Mouse (Mus musculus) liver, postnatal 0 days (tissue): ENCODE measurements at regions not wholly inside any gene's neighbourhood (a gene's known extent, or its start where the extent isn't known, plus 50 kb on each side); places are given as distances from the start of the nearest gene placed in this dataset.
A peak's percentile ranks its signal among the peaks of the same experiment; 100 is the strongest.

Source experiments
- ATAC-seq: fragments of 200-750 bp; cut with Nextera tagmentation; 2 replicates; pipeline ENCODE4 v1.8.0; 2017; ENCODE audit warnings: mild to moderate bottlenecking, moderate library complexity
- DNase-seq: peaks from one replicate; pipeline ENCODE4 v3.0.0-alpha.2; 2016
- H3K27ac ChIP-seq: fragments of 300-500 bp; sonication (generic); 2 replicates; pipeline ENCODE4 v1.5.1; 2014; ENCODE audit warnings: antibody characterized with exemption, moderate library complexity, mild to moderate bottlenecking, low read depth
- H3K27me3 ChIP-seq: fragments of 300-500 bp; sonication (generic); 2 replicates; pipeline ENCODE4 v1.6.1; 2014; ENCODE audit warnings: low read length, control low read depth, mixed read lengths; ENCODE audit not compliant: insufficient read depth
- H3K36me3 ChIP-seq: fragments of 300-500 bp; sonication (generic); replicated peaks from 2 replicates; pipeline ENCODE4 v1.6.1; 2014; ENCODE audit warnings: mild to moderate bottlenecking, control low read depth, low read length, moderate library complexity, mixed read lengths; ENCODE audit not compliant: insufficient read depth
- H3K4me1 ChIP-seq: fragments of 300-500 bp; sonication (generic); 2 replicates; pipeline ENCODE4 v1.6.1; 2014; ENCODE audit warnings: antibody characterized with exemption, mild to moderate bottlenecking, control low read depth; ENCODE audit not compliant: insufficient read depth
- H3K4me2 ChIP-seq: fragments of 300-500 bp; sonication (generic); 2 replicates; pipeline ENCODE4 v1.6.1; 2014; ENCODE audit warnings: low read depth, mild to moderate bottlenecking, low read length, moderate library complexity, mixed read lengths
- H3K4me3 ChIP-seq: fragments of 300-500 bp; sonication (generic); 2 replicates; pipeline ENCODE4 v1.5.1; 2014; ENCODE audit warnings: low read depth, low read length
- H3K9ac ChIP-seq: fragments of 300-500 bp; sonication (generic); replicated peaks from 2 replicates; pipeline ENCODE4 v1.6.1; 2014; ENCODE audit warnings: mild to moderate bottlenecking, moderate library complexity
- H3K9me3 ChIP-seq: fragments of 300-500 bp; sonication (generic); 2 replicates; pipeline ENCODE4 v1.6.1; 2016; ENCODE audit warnings: mild to moderate bottlenecking, control low read depth, low read length, mixed read lengths
- CTCF ChIP-seq: sonication (generic); IDR thresholded peaks from 2 replicates; pipeline ENCODE4 v1.5.1; 2016; ENCODE audit warnings: antibody characterized with exemption, low read depth
- EP300 ChIP-seq: IDR thresholded peaks from 2 replicates; pipeline ENCODE4 v1.6.1; 2016; ENCODE audit warnings: antibody characterized with exemption, low read depth, mild to moderate bottlenecking
- WGBS: fragments of 180-500 bp; shearing (Covaris S2); extraction: QIAGEN DNeasy Blood & Tissue Kit; methylation state at CpG from one replicate; pipeline ENCODE4 v1.1.7; 2014; ENCODE audit not compliant: insufficient replicate concordance; 5-methylcytosine and 5-hydroxymethylcytosine counted together

GRCm38 (mm10) chrX:144075241-144075640 lies 78.3 kb upstream of the A730046J19Rik start:
- TF ChIP-seq CTCF: no peak
- no peak for TF ChIP-seq EP300
- Histone ChIP-seq H3K4me2 (no peak overlapping the region), H3K27ac (no peak overlapping the region), H3K4me1 (no peaks in the 10 kb centered on the region), H3K36me3 (no peaks in the 10 kb centered on the region), H3K4me3 (no peak overlapping the region), H3K27me3 (no peaks in the 10 kb centered on the region), H3K9me3 (no peaks in the 10 kb centered on the region), H3K9ac (no peak overlapping the region)
- WGBS: 56% methylated on average over 4 of the region's 4 CpGs
- ATAC-seq (no peak), DNase-seq (no peak)

GRCm38 (mm10) chrX:144081146-144081545 lies 72.3 kb upstream of the A730046J19Rik start:
- Histone ChIP-seq H3K4me1 (no peaks in the 10 kb centered on the region), H3K36me3 (no peaks in the 10 kb centered on the region), H3K27me3 (no peaks in the 10 kb centered on the region), H3K4me2 (no peak overlapping the region), H3K9me3 (no peaks in the 10 kb centered on the region), H3K4me3 (no peak overlapping the region), H3K9ac (no peak overlapping the region), H3K27ac (no peak overlapping the region)
- WGBS: 12% methylated on average over 1 of the region's 1 CpGs
- ATAC-seq: no peak
- DNase-seq: no peak
- TF ChIP-seq CTCF (0 out of 2 replicates have a peak, but pooled peaks have one; percentile 8), EP300 (no peak)

- no peak for DNase-seq
- Histone ChIP-seq H3K4me3 (no peak overlapping the region), H3K27me3 (no peaks in the 10 kb centered on the region), H3K4me2 (no peak overlapping the region), H3K36me3 (no peaks in the 10 kb centered on the region), H3K9ac (no peak overlapping the region), H3K9me3 (no peaks in the 10 kb centered on the region), H3K27ac (no peak overlapping the region), H3K4me1 (no peaks in the 10 kb centered on the region)
- no peak for ATAC-seq
- 69% methylated on average over 3 of the region's 3 CpGs for WGBS
- no peak for TF ChIP-seq CTCF
- TF ChIP-seq EP300: no peak
Observed at GRCm38 (mm10) chrX:144098200-144098599, 55.3 kb upstream of the A730046J19Rik start.
